Mouse (Mus musculus) C2C12 (cell line): Measurements from ENCODE around the gene Elavl1. TPM values are rescaled to one million over a fixed set of nuclear protein-coding genes. Genes with fewer than 3 reads are reported as not detected.
A peak's percentile ranks its signal among the peaks of the same experiment; 100 is the strongest.

Experiments used
- H3K27me3 ChIP-seq: one replicate; pipeline ENCODE4 v1.6.1; 2011; ENCODE audit not compliant: control insufficient read depth, insufficient read depth, insufficient read length
- H3K36me3 ChIP-seq: one replicate; pipeline ENCODE4 v1.6.1; 2011; ENCODE audit not compliant: control insufficient read depth, insufficient read depth
- H3K4me3 ChIP-seq: one replicate; pipeline ENCODE4 v1.5.1; 2011; ENCODE audit warnings: mild to moderate bottlenecking, control low read depth; ENCODE audit not compliant: poor library complexity, insufficient read depth, severe bottlenecking
- H3K79me2 ChIP-seq: one replicate; pipeline ENCODE4 v1.6.1; 2011; ENCODE audit not compliant: control insufficient read depth, insufficient read depth
- H3K79me3 ChIP-seq: one replicate; pipeline ENCODE4 v1.6.1; 2011; ENCODE audit warnings: low read depth, control low read depth
- H3ac ChIP-seq: one replicate; pipeline ENCODE3; 2011; ENCODE audit warnings: low read depth; ENCODE audit not compliant: control insufficient read depth, insufficient read length
- CEBPB ChIP-seq: IDR thresholded peaks from one replicate; pipeline ENCODE4 v1.6.1; 2011; ENCODE audit warnings: low read depth, mild to moderate bottlenecking, control low read depth, moderate library complexity
- CTCF ChIP-seq: IDR thresholded peaks from one replicate; pipeline ENCODE4 v1.5.1; 2011; ENCODE audit not compliant: control insufficient read depth, insufficient read depth, insufficient read length
- FOSL1 ChIP-seq: IDR thresholded peaks from one replicate; pipeline ENCODE4 v1.8.0; 2011; ENCODE audit warnings: mild to moderate bottlenecking, low read length; ENCODE audit not compliant: poor library complexity, insufficient read depth, severe bottlenecking
- MAX ChIP-seq: IDR thresholded peaks from one replicate; pipeline ENCODE4 v1.6.1; 2011; ENCODE audit warnings: mild to moderate bottlenecking, control low read depth
- MYOD1 ChIP-seq: IDR thresholded peaks from one replicate; pipeline ENCODE4 v1.6.1; 2011; ENCODE audit warnings: low read depth; ENCODE audit not compliant: control insufficient read depth, insufficient read length
- MYOG ChIP-seq: IDR thresholded peaks from one replicate; pipeline ENCODE4 v1.6.1; 2011; ENCODE audit not compliant: control insufficient read depth, insufficient read length; ENCODE audit errors: extremely low read depth
- USF1 ChIP-seq: IDR thresholded peaks from one replicate; pipeline ENCODE4 v1.6.1; 2011; ENCODE audit warnings: low read depth, mild to moderate bottlenecking, control low read depth, moderate library complexity
- polyA plus RNA-seq: library from polyadenylated mRNA; unstranded; fragments of >200 nt; fragmentation: generic; extraction: Trizol; gene quantifications from one replicate; pipeline ENCODE4 v1.2.1, GENCODE M21; 2012; ENCODE audit warnings: missing spikeins

Elavl1 gene
- polyA plus RNA-seq, 1 experiment = 63.8 TPM

- TF ChIP-seq USF1 (no peak), CTCF (no peak), MYOD1 (no peak), CEBPB (no peak)
- peak overlapping the region; percentile 75 for H3ac ChIP-seq
- no peaks in the 10 kb centered on the region for H3K27me3 ChIP-seq
- peaks cover 80% of the 10 kb centered on the region for H3K79me2 ChIP-seq
- peaks cover 72% of the 10 kb centered on the region for H3K79me3 ChIP-seq
- H3K4me3 ChIP-seq = peak overlapping the region; percentile 59
- H3K36me3 ChIP-seq = peaks cover 52% of the 10 kb centered on the region
Observed at GRCm38 (mm10) chr8:4325751-4326036, 481 bp upstream of the Elavl1 start.

GRCm38 (mm10) chr8:4324525-4324924 is 688 bp downstream of the Elavl1 start:
- H3K27me3 ChIP-seq = no peaks in the 10 kb centered on the region
- peaks cover 84% of the 10 kb centered on the region for H3K79me3 ChIP-seq
- peak overlapping the region; percentile 76 for H3K4me3 ChIP-seq
- peaks cover 89% of the 10 kb centered on the region for H3K79me2 ChIP-seq
- H3ac ChIP-seq = peak overlapping the region; percentile 98
- peaks cover 52% of the 10 kb centered on the region for H3K36me3 ChIP-seq
- TF ChIP-seq MYOG (no peak), CEBPB (no peak), FOSL1 (no peak), MYOD1 (no peak), MAX (no peak), CTCF (no peak), USF1 (no peak)

GRCm38 (mm10) chr8:4323917-4324316 is 1.3 kb downstream of the Elavl1 start:
- Histone ChIP-seq H3K79me3 (peaks cover 90% of the 10 kb centered on the region), H3ac (peak overlapping the region; percentile 69), H3K36me3 (peaks cover 48% of the 10 kb centered on the region), H3K79me2 (peaks cover 95% of the 10 kb centered on the region), H3K27me3 (no peaks in the 10 kb centered on the region), H3K4me3 (peak overlapping the region; percentile 76)
- no peak for TF ChIP-seq USF1
- TF ChIP-seq FOSL1 = no peak
- no peak for TF ChIP-seq MYOD1
- TF ChIP-seq CEBPB = no peak
- no peak for TF ChIP-seq CTCF
- TF ChIP-seq MYOG = no peak
- TF ChIP-seq MAX = no peak

GRCm38 (mm10) chr8:4322470-4322869 is 2.7 kb downstream of the Elavl1 start:
- no peaks in the 10 kb centered on the region for H3K27me3 ChIP-seq
- no peak overlapping the region for H3K4me3 ChIP-seq
- H3ac ChIP-seq = no peak overlapping the region
- peaks cover 94% of the 10 kb centered on the region for H3K79me3 ChIP-seq
- H3K36me3 ChIP-seq = peaks cover 34% of the 10 kb centered on the region
- peaks cover 97% of the 10 kb centered on the region for H3K79me2 ChIP-seq
- TF ChIP-seq CTCF = peak; percentile 61
- TF ChIP-seq CEBPB = no peak

- Histone ChIP-seq H3K4me3 (no peak overlapping the region), H3K79me3 (peaks cover 94% of the 10 kb centered on the region), H3ac (no peak overlapping the region), H3K27me3 (no peaks in the 10 kb centered on the region), H3K36me3 (peaks cover 41% of the 10 kb centered on the region), H3K79me2 (peaks cover 97% of the 10 kb centered on the region)
- no peak for TF ChIP-seq MAX
- no peak for TF ChIP-seq USF1
- no peak for TF ChIP-seq CTCF
- TF ChIP-seq FOSL1 = no peak
- no peak for TF ChIP-seq MYOG
- no peak for TF ChIP-seq MYOD1
- no peak for TF ChIP-seq CEBPB
Observed at GRCm38 (mm10) chr8:4321031-4321430, 4.2 kb downstream of the Elavl1 start.

GRCm38 (mm10) chr8:4320404-4320803 is 4.8 kb downstream of the Elavl1 start:
- H3K4me3 ChIP-seq = no peak overlapping the region
- H3K79me2 ChIP-seq = peaks cover 97% of the 10 kb centered on the region
- H3K27me3 ChIP-seq = no peaks in the 10 kb centered on the region
- H3ac ChIP-seq = no peak overlapping the region
- no peak for TF ChIP-seq MAX
- TF ChIP-seq MYOG = no peak
- TF ChIP-seq FOSL1 = no peak
- TF ChIP-seq MYOD1 = no peak
- TF ChIP-seq CTCF = no peak
- TF ChIP-seq USF1 = no peak
- TF ChIP-seq CEBPB = no peak
- H3K79me3 ChIP-seq = peaks cover 94% of the 10 kb centered on the region
- H3K36me3 ChIP-seq = peaks cover 41% of the 10 kb centered on the region

- Histone ChIP-seq H3K79me3 (peaks cover 100% of the 10 kb centered on the region), H3K27me3 (no peaks in the 10 kb centered on the region), H3K36me3 (peaks cover 41% of the 10 kb centered on the region), H3K79me2 (peaks cover 100% of the 10 kb centered on the region), H3K4me3 (no peak overlapping the region), H3ac (no peak overlapping the region)
- TF ChIP-seq MAX = no peak
- no peak for TF ChIP-seq MYOG
- no peak for TF ChIP-seq CTCF
- TF ChIP-seq FOSL1 = no peak
- no peak for TF ChIP-seq MYOD1
- TF ChIP-seq CEBPB = no peak
- no peak for TF ChIP-seq USF1
Observed at GRCm38 (mm10) chr8:4319573-4319872, 5.7 kb downstream of the Elavl1 start.
